Mouse (Mus musculus) embryonic facial prominence, embryonic 15.5 days (tissue): ENCODE data around the gene Epb41l2. TPM values are rescaled to one million over a fixed set of nuclear protein-coding genes. Genes with fewer than 3 reads are reported as not detected.

Source experiments
- ATAC-seq: fragments of 200-750 bp; cut with Nextera tagmentation; 2 replicates; pipeline ENCODE4 v1.8.0; 2017; ENCODE audit warnings: low read depth, moderate TSS enrichment; ENCODE audit not compliant: insufficient number of reproducible peaks, low FRiP score, low TSS enrichment
- H3K27ac ChIP-seq: fragments of 300-500 bp; sonication (generic); replicated peaks from 2 replicates; pipeline ENCODE4 v1.5.1; 2015; ENCODE audit warnings: mild to moderate bottlenecking, inconsistent platforms
- H3K27me3 ChIP-seq: fragments of 300-500 bp; sonication (generic); 2 replicates; pipeline ENCODE4 v1.6.1; 2015; ENCODE audit warnings: inconsistent platforms
- H3K36me3 ChIP-seq: fragments of 300-500 bp; sonication (generic); 2 replicates; pipeline ENCODE4 v1.6.1; 2015; ENCODE audit warnings: mild to moderate bottlenecking, inconsistent platforms
- H3K4me1 ChIP-seq: fragments of 300-500 bp; sonication (generic); 2 replicates; pipeline ENCODE4 v1.6.1; 2015; ENCODE audit warnings: inconsistent platforms
- H3K4me2 ChIP-seq: fragments of 300-500 bp; sonication (generic); replicated peaks from 2 replicates; pipeline ENCODE4 v1.6.1; 2015; ENCODE audit warnings: mild to moderate bottlenecking, inconsistent platforms
- H3K4me3 ChIP-seq: fragments of 300-500 bp; sonication (generic); replicated peaks from 2 replicates; pipeline ENCODE4 v1.5.1; 2015; ENCODE audit warnings: mild to moderate bottlenecking, inconsistent platforms
- H3K9ac ChIP-seq: fragments of 300-500 bp; sonication (generic); 2 replicates; pipeline ENCODE4 v1.6.1; 2015; ENCODE audit warnings: inconsistent platforms
- H3K9me3 ChIP-seq: fragments of 300-500 bp; sonication (generic); replicated peaks from 2 replicates; pipeline ENCODE4 v1.6.1; 2016; ENCODE audit warnings: inconsistent platforms
- WGBS: fragments of 180-500 bp; shearing (Covaris S2); methylation state at CpG from one replicate; pipeline ENCODE4 v1.1.7; 2015; 5-methylcytosine and 5-hydroxymethylcytosine counted together
- polyA plus RNA-seq: library from polyadenylated mRNA; unstranded; fragments of >200 nt; fragmentation: Nextera tagmentation; extraction: Ambion mirVana; gene quantifications from 2 replicates; pipeline ENCODE4 v1.2.1, GENCODE M21; 2015

The Epb41l2 gene
- polyA plus RNA-seq, 1 experiment from 2014 or later: 78.9 TPM

- ATAC-seq: no peak
- Histone ChIP-seq H3K27me3 (no peaks in the 10 kb centered on the region), H3K27ac (no peak overlapping the region), H3K9ac (no peak overlapping the region), H3K4me3 (no peak overlapping the region), H3K36me3 (no peaks in the 10 kb centered on the region), H3K4me1 (peaks cover 18% of the 10 kb centered on the region), H3K4me2 (no peak overlapping the region), H3K9me3 (no peaks in the 10 kb centered on the region)
- 83% methylated on average over 8 of the region's 8 CpGs for WGBS
Measured at GRCm38 (mm10) chr10:25438299-25438680, 78.7 kb downstream of the Epb41l2 start.

- WGBS: 73% methylated on average over 4 of the region's 4 CpGs
Measured at GRCm38 (mm10) chr10:25439163-25439562, 79.6 kb downstream of the Epb41l2 start.

GRCm38 (mm10) chr10:25439856-25440255 is 80.3 kb downstream of the Epb41l2 start:
- no peaks in the 10 kb centered on the region for H3K9me3 ChIP-seq
- H3K4me3 ChIP-seq: no peak overlapping the region
- no peak overlapping the region for H3K9ac ChIP-seq
- no peak overlapping the region for H3K27ac ChIP-seq
- no peak overlapping the region for H3K4me2 ChIP-seq
- ATAC-seq: no peak
- WGBS: 91% methylated on average over 3 of the region's 3 CpGs
- no peaks in the 10 kb centered on the region for H3K27me3 ChIP-seq
- H3K4me1 ChIP-seq: peaks cover 13% of the 10 kb centered on the region
- peaks cover 14% of the 10 kb centered on the region; the same call in 1 of the 2 replicates for H3K36me3 ChIP-seq

More at GRCm38 (mm10) chr10:25439163-25439562, 79.6 kb downstream of the Epb41l2 start:
- Histone ChIP-seq H3K4me2 (no peak overlapping the region), H3K27me3 (no peaks in the 10 kb centered on the region), H3K4me3 (no peak overlapping the region), H3K27ac (no peak overlapping the region), H3K9me3 (no peaks in the 10 kb centered on the region), H3K36me3 (peaks cover 8% of the 10 kb centered on the region; the same call in 1 of the 2 replicates), H3K9ac (no peak overlapping the region), H3K4me1 (peaks cover 13% of the 10 kb centered on the region)
- ATAC-seq: no peak

GRCm38 (mm10) chr10:25441405-25441804 is 81.8 kb downstream of the Epb41l2 start:
- ATAC-seq: no peak
- H3K4me2 ChIP-seq: no peak overlapping the region
- peaks cover 18% of the 10 kb centered on the region for H3K36me3 ChIP-seq
- no peaks in the 10 kb centered on the region for H3K9me3 ChIP-seq
- H3K4me3 ChIP-seq: no peak overlapping the region
- H3K27ac ChIP-seq: peak overlapping the region; percentile 17; the same call in 1 of the 2 replicates
- WGBS: 79% methylated on average over 7 of the region's 7 CpGs
- peaks cover 9% of the 10 kb centered on the region for H3K4me1 ChIP-seq
- no peaks in the 10 kb centered on the region for H3K27me3 ChIP-seq
- H3K9ac ChIP-seq: no peak overlapping the region

- no peak for ATAC-seq
- no peak overlapping the region for H3K9ac ChIP-seq
- H3K27ac ChIP-seq: no peak overlapping the region
- H3K4me1 ChIP-seq: no peaks in the 10 kb centered on the region; the same call in 1 of the 2 replicates
- no peak overlapping the region for H3K4me3 ChIP-seq
- no peaks in the 10 kb centered on the region for H3K27me3 ChIP-seq
- H3K4me2 ChIP-seq: no peak overlapping the region
- H3K36me3 ChIP-seq: peaks cover 18% of the 10 kb centered on the region
- H3K9me3 ChIP-seq: no peaks in the 10 kb centered on the region
- WGBS: 94% methylated on average over 6 of the region's 6 CpGs
Measured at GRCm38 (mm10) chr10:25443626-25444025, 84.0 kb downstream of the Epb41l2 start.

- H3K4me1 ChIP-seq: no peaks in the 10 kb centered on the region; the same call in 1 of the 2 replicates
- no peak overlapping the region for H3K4me3 ChIP-seq
- no peak overlapping the region for H3K9ac ChIP-seq
- no peak for ATAC-seq
- no peaks in the 10 kb centered on the region for H3K9me3 ChIP-seq
- WGBS: 75% methylated on average over 5 of the region's 5 CpGs
- H3K4me2 ChIP-seq: no peak overlapping the region
- no peaks in the 10 kb centered on the region for H3K27me3 ChIP-seq
- H3K27ac ChIP-seq: no peak overlapping the region
- peaks cover 18% of the 10 kb centered on the region for H3K36me3 ChIP-seq
Measured at GRCm38 (mm10) chr10:25444198-25444783, 84.7 kb downstream of the Epb41l2 start.

GRCm38 (mm10) chr10:25446953-25447525 is 87.4 kb downstream of the Epb41l2 start:
- H3K9me3 ChIP-seq: no peaks in the 10 kb centered on the region
- H3K27ac ChIP-seq: no peak overlapping the region
- peaks cover 18% of the 10 kb centered on the region for H3K36me3 ChIP-seq
- H3K4me3 ChIP-seq: no peak overlapping the region
- 59% methylated on average over 5 of the region's 5 CpGs for WGBS
- no peak overlapping the region for H3K9ac ChIP-seq
- H3K4me2 ChIP-seq: no peak overlapping the region
- H3K4me1 ChIP-seq: no peaks in the 10 kb centered on the region; the same call in 1 of the 2 replicates
- no peaks in the 10 kb centered on the region for H3K27me3 ChIP-seq
- no peak for ATAC-seq

GRCm38 (mm10) chr10:25448676-25449075 is 89.1 kb downstream of the Epb41l2 start:
- ATAC-seq: no peak
- peaks cover 6% of the 10 kb centered on the region; the same call in 1 of the 2 replicates for H3K4me1 ChIP-seq
- H3K9me3 ChIP-seq: no peaks in the 10 kb centered on the region
- H3K36me3 ChIP-seq: peaks cover 15% of the 10 kb centered on the region
- no peak overlapping the region for H3K4me3 ChIP-seq
- no peak overlapping the region for H3K4me2 ChIP-seq
- H3K27me3 ChIP-seq: no peaks in the 10 kb centered on the region
- WGBS: 61% methylated on average over 4 of the region's 4 CpGs
- no peak overlapping the region for H3K27ac ChIP-seq
- H3K9ac ChIP-seq: no peak overlapping the region

- Histone ChIP-seq H3K27ac (peak overlapping the region; percentile 48; the same call in 1 of the 2 replicates), H3K36me3 (peaks cover 7% of the 10 kb centered on the region; the same call in 1 of the 2 replicates), H3K9ac (no peak overlapping the region), H3K4me2 (no peak overlapping the region), H3K4me1 (peaks cover 6% of the 10 kb centered on the region; the same call in 1 of the 2 replicates), H3K9me3 (no peaks in the 10 kb centered on the region), H3K27me3 (no peaks in the 10 kb centered on the region), H3K4me3 (no peak overlapping the region)
- WGBS: 42% methylated on average over 11 of the region's 11 CpGs
- ATAC-seq: no peak
Measured at GRCm38 (mm10) chr10:25449312-25450020, 89.9 kb downstream of the Epb41l2 start.

GRCm38 (mm10) chr10:25453150-25453549 is 93.6 kb downstream of the Epb41l2 start:
- Histone ChIP-seq H3K27ac (peak overlapping the region; percentile 40), H3K4me1 (peaks cover 6% of the 10 kb centered on the region; the same call in 1 of the 2 replicates), H3K4me3 (no peak overlapping the region), H3K9me3 (no peaks in the 10 kb centered on the region), H3K27me3 (no peaks in the 10 kb centered on the region), H3K4me2 (no peak overlapping the region), H3K9ac (no peak overlapping the region), H3K36me3 (no peaks in the 10 kb centered on the region)
- 45% methylated on average over 9 of the region's 9 CpGs for WGBS
- ATAC-seq: peak; percentile 65

- 76% methylated on average over 10 of the region's 10 CpGs for WGBS
- no peak overlapping the region for H3K4me2 ChIP-seq
- H3K27ac ChIP-seq: peak overlapping the region; percentile 29; the same call in 1 of the 2 replicates
- no peaks in the 10 kb centered on the region for H3K9me3 ChIP-seq
- no peaks in the 10 kb centered on the region for H3K36me3 ChIP-seq
- no peaks in the 10 kb centered on the region for H3K27me3 ChIP-seq
- peaks cover 6% of the 10 kb centered on the region; the same call in 1 of the 2 replicates for H3K4me1 ChIP-seq
- H3K9ac ChIP-seq: no peak overlapping the region
- H3K4me3 ChIP-seq: no peak overlapping the region
- no peak for ATAC-seq
Measured at GRCm38 (mm10) chr10:25453772-25454171, 94.2 kb downstream of the Epb41l2 start.
